Mouse (Mus musculus) midbrain, embryonic 10.5 days (tissue): ENCODE measurements around the gene 4930469K13Rik. TPM values are rescaled to one million over a fixed set of nuclear protein-coding genes. Genes with fewer than 3 reads are reported as not detected.

ENCODE experiments used
- DNase-seq: peaks from one replicate; pipeline ENCODE4 v3.0.0-alpha.2; 2017; ENCODE audit warnings: low spot score
- H3K27ac ChIP-seq: fragments of 300-500 bp; sonication (generic); replicated peaks from 2 replicates; pipeline ENCODE4 v1.5.1; 2016; ENCODE audit warnings: mild to moderate bottlenecking
- H3K27me3 ChIP-seq: fragments of 300-500 bp; sonication (generic); 2 replicates; pipeline ENCODE4 v1.6.1; 2016; ENCODE audit warnings: low read depth, mild to moderate bottlenecking; ENCODE audit not compliant: poor library complexity, severe bottlenecking
- H3K36me3 ChIP-seq: fragments of 300-500 bp; sonication (generic); 2 replicates; pipeline ENCODE4 v1.6.1; 2016; ENCODE audit warnings: mild to moderate bottlenecking, moderate library complexity
- H3K4me1 ChIP-seq: fragments of 300-500 bp; sonication (generic); 2 replicates; pipeline ENCODE4 v1.6.1; 2016
- H3K4me3 ChIP-seq: fragments of 300-500 bp; sonication (generic); 2 replicates; pipeline ENCODE4 v1.5.1; 2016; ENCODE audit warnings: mild to moderate bottlenecking, moderate library complexity
- H3K9me3 ChIP-seq: fragments of 300-500 bp; sonication (generic); replicated peaks from 2 replicates; pipeline ENCODE4 v1.6.1; 2016; ENCODE audit warnings: mild to moderate bottlenecking
- WGBS: fragments of 180-500 bp; shearing (Covaris S2); methylation state at CpG from one replicate; pipeline ENCODE4 v1.1.7; 2016; 5-methylcytosine and 5-hydroxymethylcytosine counted together
- polyA plus RNA-seq: library from polyadenylated mRNA; unstranded; fragments of >200 nt; fragmentation: Nextera tagmentation; extraction: Ambion mirVana; gene quantifications from 2 replicates; pipeline ENCODE4 v1.2.1, GENCODE M21; 2016

Gene 4930469K13Rik
- polyA plus RNA-seq, 1 experiment from 2014 or later: not detected

GRCm38 (mm10) chr11:34050063-34050462 is 48.3 kb downstream of the 4930469K13Rik start:
- WGBS: 93% methylated on average over 1 of the region's 1 CpGs
- no peaks in the 10 kb centered on the region for H3K4me1 ChIP-seq
- H3K36me3 ChIP-seq: no peaks in the 10 kb centered on the region
- DNase-seq: no peak
- no peaks in the 10 kb centered on the region for H3K27me3 ChIP-seq
- H3K4me3 ChIP-seq: no peak overlapping the region
- H3K9me3 ChIP-seq: no peaks in the 10 kb centered on the region
- no peak overlapping the region for H3K27ac ChIP-seq

- no peak overlapping the region for H3K4me3 ChIP-seq
- WGBS: 92% methylated on average over 1 of the region's 1 CpGs
- no peak overlapping the region for H3K27ac ChIP-seq
- DNase-seq: no peak
- H3K27me3 ChIP-seq: no peaks in the 10 kb centered on the region
- H3K36me3 ChIP-seq: no peaks in the 10 kb centered on the region
- H3K4me1 ChIP-seq: no peaks in the 10 kb centered on the region
- H3K9me3 ChIP-seq: no peaks in the 10 kb centered on the region
These were observed 49.3 kb downstream of the 4930469K13Rik start for GRCm38 (mm10) chr11:34049125-34049379.

- 89% methylated on average over 8 of the region's 8 CpGs for WGBS
- Histone ChIP-seq H3K9me3 (no peaks in the 10 kb centered on the region), H3K4me3 (no peak overlapping the region), H3K27me3 (no peaks in the 10 kb centered on the region), H3K27ac (no peak overlapping the region), H3K4me1 (no peaks in the 10 kb centered on the region), H3K36me3 (no peaks in the 10 kb centered on the region)
- DNase-seq: no peak
These were observed 49.8 kb downstream of the 4930469K13Rik start for GRCm38 (mm10) chr11:34048375-34049124.

GRCm38 (mm10) chr11:34047542-34047937 is 50.8 kb downstream of the 4930469K13Rik start:
- no peak for DNase-seq
- Histone ChIP-seq H3K36me3 (no peaks in the 10 kb centered on the region), H3K4me3 (no peak overlapping the region), H3K4me1 (no peaks in the 10 kb centered on the region), H3K27me3 (no peaks in the 10 kb centered on the region), H3K27ac (no peak overlapping the region), H3K9me3 (no peaks in the 10 kb centered on the region)
- WGBS: 88% methylated on average over 5 of the region's 5 CpGs

- Histone ChIP-seq H3K36me3 (no peaks in the 10 kb centered on the region), H3K9me3 (no peaks in the 10 kb centered on the region), H3K27ac (no peak within 1 kb of the TSS), H3K4me3 (no peak within 1 kb of the TSS), H3K4me1 (no peaks in the 10 kb centered on the region), H3K27me3 (no peaks in the 10 kb centered on the region)
- 84% methylated on average over 6 of the region's 6 CpGs for WGBS
- DNase-seq: no peak
These were observed 51.4 kb downstream of the 4930469K13Rik start, which contains the start of gene Lcp2 for GRCm38 (mm10) chr11:34046767-34047541. TSS of gene Lcp2 (plus strand) at chr11:34046920.

GRCm38 (mm10) chr11:34042808-34043207 is 55.5 kb downstream of the 4930469K13Rik start:
- no peak for DNase-seq
- WGBS: 71% methylated on average over 1 of the region's 1 CpGs
- Histone ChIP-seq H3K27me3 (no peaks in the 10 kb centered on the region), H3K36me3 (no peaks in the 10 kb centered on the region), H3K4me3 (no peak overlapping the region), H3K9me3 (no peaks in the 10 kb centered on the region), H3K4me1 (no peaks in the 10 kb centered on the region), H3K27ac (no peak overlapping the region)

GRCm38 (mm10) chr11:34040061-34040460 is 58.3 kb downstream of the 4930469K13Rik start:
- H3K4me3 ChIP-seq: no peak overlapping the region
- no peak overlapping the region for H3K27ac ChIP-seq
- no peaks in the 10 kb centered on the region for H3K36me3 ChIP-seq
- no peaks in the 10 kb centered on the region for H3K9me3 ChIP-seq
- no peak for DNase-seq
- 89% methylated on average over 5 of the region's 5 CpGs for WGBS
- H3K27me3 ChIP-seq: no peaks in the 10 kb centered on the region
- no peaks in the 10 kb centered on the region for H3K4me1 ChIP-seq

- Histone ChIP-seq H3K36me3 (no peaks in the 10 kb centered on the region), H3K27ac (no peak overlapping the region), H3K9me3 (no peaks in the 10 kb centered on the region), H3K4me3 (no peak overlapping the region), H3K4me1 (no peaks in the 10 kb centered on the region), H3K27me3 (no peaks in the 10 kb centered on the region)
- 84% methylated on average over 5 of the region's 5 CpGs for WGBS
- no peak for DNase-seq
These were observed 62.3 kb downstream of the 4930469K13Rik start for GRCm38 (mm10) chr11:34035909-34036658.

- Histone ChIP-seq H3K4me3 (no peak overlapping the region), H3K36me3 (no peaks in the 10 kb centered on the region), H3K27ac (no peak overlapping the region), H3K9me3 (no peaks in the 10 kb centered on the region), H3K4me1 (peaks cover under 1% of the 10 kb centered on the region; the same call in 1 of the 2 replicates), H3K27me3 (no peaks in the 10 kb centered on the region)
- 87% methylated on average over 2 of the region's 2 CpGs for WGBS
- no peak for DNase-seq
These were observed 63.6 kb downstream of the 4930469K13Rik start for GRCm38 (mm10) chr11:34034794-34035193.

- 88% methylated on average over 5 of the region's 5 CpGs for WGBS
- no peak for DNase-seq
- Histone ChIP-seq H3K27me3 (no peaks in the 10 kb centered on the region), H3K4me3 (no peak overlapping the region), H3K4me1 (peaks cover 8% of the 10 kb centered on the region), H3K9me3 (no peaks in the 10 kb centered on the region), H3K36me3 (no peaks in the 10 kb centered on the region), H3K27ac (no peak overlapping the region)
These were observed 64.3 kb downstream of the 4930469K13Rik start for GRCm38 (mm10) chr11:34034008-34034505.

- Histone ChIP-seq H3K9me3 (no peaks in the 10 kb centered on the region), H3K27ac (no peak overlapping the region), H3K27me3 (no peaks in the 10 kb centered on the region), H3K4me1 (peaks cover 12% of the 10 kb centered on the region), H3K36me3 (no peaks in the 10 kb centered on the region), H3K4me3 (no peak overlapping the region)
- no peak for DNase-seq
- WGBS: 79% methylated on average over 8 of the region's 8 CpGs
These were observed 67.1 kb downstream of the 4930469K13Rik start for GRCm38 (mm10) chr11:34031015-34031805.

GRCm38 (mm10) chr11:34029658-34030057 is 68.7 kb downstream of the 4930469K13Rik start:
- 50% methylated on average over 5 of the region's 5 CpGs for WGBS
- Histone ChIP-seq H3K4me3 (no peak overlapping the region), H3K27me3 (no peaks in the 10 kb centered on the region), H3K4me1 (peaks cover 12% of the 10 kb centered on the region), H3K27ac (no peak overlapping the region), H3K9me3 (no peaks in the 10 kb centered on the region), H3K36me3 (no peaks in the 10 kb centered on the region)
- no peak for DNase-seq
